Mouse (Mus musculus) neutrophil, adult 59 days (primary cell): Measurements from ENCODE around the gene Setd2. TPM values are rescaled to one million over a fixed set of nuclear protein-coding genes. Genes with fewer than 3 reads are reported as not detected.

Source experiments
- total RNA-seq, 2 experiments: library from RNA; stranded (reverse); gene quantifications; 1 replicate in 1 of 2; 2 replicates in 1 of 2; pipeline ENCODE4 v1.2.4; 2023

Setd2 gene
- total RNA-seq: 100 to 1,000 TPM in 1 of 2 experiments, 10 to 100 TPM in 1; 98.0 to 112 TPM

DNA sequence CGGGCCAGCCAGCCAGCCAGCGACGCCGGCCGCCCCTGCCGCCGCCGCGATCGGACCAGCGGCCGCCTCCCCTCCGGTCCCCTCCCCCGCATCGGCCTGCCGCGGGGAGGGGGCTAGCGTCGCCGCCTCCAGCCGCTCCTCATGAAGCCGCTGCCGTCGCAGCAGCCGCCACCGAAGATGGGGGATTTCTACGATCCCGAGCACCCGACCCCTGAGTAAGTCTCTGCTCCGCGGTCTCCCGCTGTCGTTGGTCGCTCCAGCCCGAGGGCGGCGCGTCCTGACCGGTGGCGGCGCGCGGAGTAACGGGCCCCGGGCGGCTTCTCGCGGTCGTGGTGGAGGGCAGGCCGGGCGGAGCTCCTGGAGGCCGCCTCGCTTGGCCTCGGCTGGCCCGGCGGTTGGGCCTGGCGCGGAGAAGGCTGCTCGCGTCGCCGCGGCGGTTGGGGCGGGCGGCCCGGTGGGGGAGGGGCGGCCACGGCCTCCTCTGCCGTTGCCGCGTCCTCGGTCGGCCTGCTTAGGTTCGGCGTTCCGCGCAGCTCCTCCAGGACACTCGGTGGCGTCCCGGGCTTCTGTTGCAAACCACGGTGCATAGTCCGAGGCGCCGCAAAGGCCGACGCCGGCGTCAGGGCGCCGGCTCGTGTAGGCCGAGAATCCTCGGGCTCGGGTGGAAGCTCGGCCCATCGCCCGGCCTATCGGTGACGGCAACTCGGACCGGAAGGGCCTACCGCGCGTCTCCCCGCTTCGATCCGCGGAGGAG, at the start of gene Setd2:
Setd2 (plus strand) TSS at position 60 of the 754 bp plus-strand sequence.

DNA sequence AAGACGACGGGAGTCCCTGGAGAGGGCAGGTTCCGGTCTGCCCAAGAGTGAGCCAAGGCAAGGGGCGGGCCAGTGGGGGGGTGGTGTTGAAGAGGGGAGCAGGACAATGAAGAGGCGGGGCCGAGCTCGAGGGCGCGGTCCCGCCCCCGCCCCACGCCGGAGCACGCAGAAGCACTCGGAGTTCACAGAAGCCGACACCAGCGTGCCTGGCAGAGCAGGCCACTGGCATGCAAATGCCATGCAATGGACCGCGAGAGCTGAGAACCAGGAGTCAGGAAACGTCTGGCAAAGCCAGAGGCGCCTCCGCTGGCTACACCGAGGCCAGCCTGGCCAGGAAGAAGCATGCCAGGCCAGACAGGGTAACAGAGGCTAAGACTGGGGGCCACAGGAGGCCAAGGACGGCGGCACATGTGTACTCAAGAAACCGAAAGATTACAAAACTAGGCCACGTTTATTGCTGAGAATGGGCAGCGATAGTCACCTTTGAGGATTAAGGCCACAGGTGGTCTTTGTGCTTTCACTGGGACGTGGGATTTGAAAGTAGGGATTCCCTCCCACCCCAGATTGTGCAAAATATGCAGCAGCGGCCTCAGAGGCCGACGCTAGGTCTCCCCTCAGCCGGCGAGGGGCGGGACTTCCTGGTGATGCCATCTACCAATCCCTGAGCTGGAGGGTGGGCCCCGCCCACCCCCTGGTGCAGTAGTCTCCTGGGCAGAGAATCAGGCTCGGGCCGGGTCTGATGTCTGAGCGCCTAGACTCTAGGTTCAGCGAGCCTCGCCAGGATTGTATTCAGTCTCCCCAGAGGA, 92.2 kb downstream of the Setd2 start, which contains the start of gene Nradd:
Nradd (minus strand) TSS at position 92 of the 806 bp plus-strand sequence.

DNA sequence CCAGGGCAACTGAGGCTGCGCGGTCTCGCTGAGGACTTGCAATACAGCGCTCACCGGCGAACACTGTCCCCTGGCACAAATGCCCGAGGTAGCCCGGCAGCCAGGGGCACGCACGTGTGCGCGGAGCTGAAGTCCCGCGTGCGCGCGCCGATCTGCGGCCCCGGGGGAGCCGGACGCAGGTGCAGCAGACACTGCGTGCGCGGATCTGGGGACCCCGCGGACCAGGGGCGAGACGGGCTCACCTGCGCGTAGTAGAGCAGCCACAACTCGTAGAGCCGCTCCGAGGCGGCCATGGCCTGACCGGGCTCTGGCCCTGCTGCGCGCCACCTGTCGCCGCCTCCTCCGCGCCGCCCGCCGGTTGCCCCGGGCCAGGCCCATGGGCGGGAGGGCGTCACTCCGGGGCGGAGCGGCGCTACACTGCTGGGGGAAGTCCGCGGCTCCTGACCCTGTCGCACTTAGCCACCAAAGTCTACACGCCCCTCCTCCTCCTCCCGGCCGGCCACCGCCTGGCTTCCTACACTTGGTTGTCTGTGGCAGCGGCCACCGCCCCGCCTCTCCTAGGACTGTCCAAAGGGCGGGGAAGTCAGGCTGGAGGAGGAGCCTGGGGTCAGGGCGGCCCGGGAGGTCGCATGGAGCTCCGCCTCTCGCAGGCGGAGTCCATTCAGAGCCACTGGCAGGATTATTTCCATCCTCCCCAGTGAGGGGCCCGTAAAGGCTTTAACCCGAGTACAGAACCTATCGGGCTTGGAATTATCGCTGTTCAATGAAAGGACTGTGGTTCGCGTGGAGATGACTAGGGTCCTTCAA, 121.5 kb downstream of the Setd2 start, which contains the start of gene Nbeal2:
Nbeal2 (minus strand) TSS at position 507 of the 807 bp plus-strand sequence.

DNA sequence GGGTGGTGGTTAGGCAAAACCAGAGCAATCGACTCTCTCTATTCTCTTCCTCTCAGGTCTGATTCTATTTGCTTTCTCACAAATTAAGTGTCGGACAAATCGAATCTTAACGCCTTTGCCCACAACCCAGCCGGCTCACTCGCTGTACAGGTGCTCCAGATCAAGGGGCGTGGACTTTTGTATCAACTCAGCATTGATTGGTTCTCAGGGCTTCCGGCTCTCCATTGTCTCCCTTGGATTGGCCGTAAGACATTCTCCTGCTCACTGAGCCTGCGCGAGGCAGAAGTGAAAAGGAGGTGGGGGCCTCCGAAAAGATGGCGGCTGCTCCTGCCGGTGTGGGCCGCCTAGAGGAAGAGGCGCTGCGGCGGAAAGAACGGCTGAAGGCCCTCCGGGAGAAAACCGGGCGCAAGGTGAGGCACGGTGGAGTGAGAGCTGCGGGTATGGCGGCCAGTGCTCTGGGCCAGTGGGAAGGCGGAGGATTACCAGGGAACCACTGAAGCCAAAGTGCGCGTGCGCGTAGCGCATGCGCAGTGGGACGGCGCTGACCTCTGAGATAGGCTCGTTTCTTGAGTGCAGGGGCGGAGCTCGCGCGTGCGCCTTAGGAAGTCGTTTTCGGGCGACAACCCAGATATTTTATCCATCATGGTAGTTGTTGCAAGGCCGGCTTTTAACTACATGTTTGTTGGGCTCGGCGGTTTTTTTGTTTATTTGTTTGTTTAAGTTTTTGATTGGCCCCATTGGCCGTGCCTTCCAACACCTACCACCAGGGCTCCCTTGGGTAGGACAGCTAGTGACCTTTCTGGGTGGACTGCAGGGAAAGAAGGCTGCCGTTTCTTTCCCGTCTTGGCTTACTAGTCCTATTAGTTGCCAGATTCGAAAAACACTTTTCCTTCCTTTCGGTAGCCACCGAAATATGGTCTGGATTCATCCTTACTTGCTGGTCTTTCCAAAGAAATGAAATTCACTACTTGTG, 124.1 kb downstream of the Setd2 start, which contains the start of gene Ccdc12:
Ccdc12 (plus strand) TSS at position 255 of the 973 bp plus-strand sequence.

Other genes with a start within 250 kb of the Setd2 start
- 1 to 10 TPM; 3.0 to 6.0 TPM for gene Elp6, start 227.4 kb upstream of the Setd2 start, total RNA-seq
- 10 to 100 TPM; 31.0 to 33.9 TPM for gene Scap, start 199.3 kb upstream of the Setd2 start, total RNA-seq
- gene Ptpn23, start 124.4 kb upstream of the Setd2 start, total RNA-seq: 10 to 100 TPM; 48.2 to 55.8 TPM
- over 10,000 TPM; 14,230 to 18,632 TPM for gene Ngp, start 112.8 kb upstream of the Setd2 start, total RNA-seq
- gene Klhl18, start 55.9 kb upstream of the Setd2 start, total RNA-seq: 10 to 100 TPM; 34.7 to 37.9 TPM
- under 1 TPM; 0.44 to 0.56 TPM for gene Kif9, start 55.6 kb upstream of the Setd2 start, total RNA-seq
- gene Nradd, start 91.9 kb downstream of the Setd2 start, total RNA-seq: 10 to 100 TPM in 1 of 2 experiments, 1 to 10 TPM in 1; 9.9 to 13.9 TPM
- gene Nbeal2, start 121.6 kb downstream of the Setd2 start, total RNA-seq: 100 to 1,000 TPM; 290 to 330 TPM
- gene Ccdc12, start 123.9 kb downstream of the Setd2 start, total RNA-seq: 100 to 1,000 TPM; 147 TPM
- not detected for gene Myl3, start 209.3 kb downstream of the Setd2 start, total RNA-seq
- under 1 TPM; 0.44 to 0.56 TPM for gene Pth1r, start 214.5 kb downstream of the Setd2 start, total RNA-seq